In genomic region chr15:27596463-27597140, GRCm38 (mm10) we compare ENCODE assay signal across 8 mouse cellular contexts. TPM values are rescaled to one million over a fixed set of nuclear protein-coding genes. Genes with fewer than 3 reads are reported as not detected.
A peak's percentile ranks its signal among the peaks of the same experiment; 100 is the strongest.
DNase-seq lines count a peak whose midpoint lies in the region; ATAC-seq and TF ChIP-seq lines count a peak whose summit lies in the region.

No protein-coding gene starts in this region.

- ATAC-seq in limb, embryonic 14.5 days (ENCODE audit: low FRiP score, low read depth) = no peak
- no peak for ATAC-seq in midbrain, embryonic 16.5 days

- no peaks in the 10 kb centered on the region for H3K9me3 ChIP-seq in limb, embryonic 14.5 days (ENCODE audit: control insufficient read depth, low read length)
- H3K9me3 ChIP-seq in midbrain, embryonic 16.5 days (replicated peaks; ENCODE audit: control insufficient read depth, low read length, poor library complexity, severe bottlenecking) = no peaks in the 10 kb centered on the region

- no peak overlapping the region for H3K4me2 ChIP-seq in limb, embryonic 14.5 days (replicated peaks; ENCODE audit: low read depth, low read length, severe bottlenecking)
- H3K4me2 ChIP-seq in midbrain, embryonic 16.5 days (ENCODE audit: low read length) = no peak overlapping the region

- H3K4me1 ChIP-seq in limb, embryonic 14.5 days (ENCODE audit: control insufficient read depth, insufficient read depth, low read length) = peaks cover 10% of the 10 kb centered on the region
- no peaks in the 10 kb centered on the region for H3K4me1 ChIP-seq in midbrain, embryonic 16.5 days (ENCODE audit: control insufficient read depth, insufficient read depth, low read length)

- 0 out of 2 replicates have a peak overlapping the region, but pooled peaks have one; percentile 13 for H3K27ac ChIP-seq in limb, embryonic 14.5 days (replicated peaks; ENCODE audit: low read depth, low read length)
- no peak overlapping the region for H3K27ac ChIP-seq in midbrain, embryonic 16.5 days (ENCODE audit: low read length)

- H3K4me3 ChIP-seq in limb, embryonic 14.5 days (replicated peaks; ENCODE audit: low read length) = no peak overlapping the region
- H3K4me3 ChIP-seq in midbrain, embryonic 16.5 days (ENCODE audit: low read depth, low read length) = no peak overlapping the region

- intact Hi-C loops in gastrocnemius, postnatal 36 days (cut with DNase I) = no loop called here
- intact Hi-C loops in gastrocnemius, postnatal 14 days (cut with DNase I; ENCODE audit: low total_unique reads) = no loop called here

- TF ChIP-seq POLR2A in limb, embryonic 14.5 days (IDR thresholded peaks at IDR 0.05; ENCODE audit: borderline replicate concordance, extremely low read depth, insufficient read depth, insufficient read length) = no peak

- no peaks in the 10 kb centered on the region for H3K27me3 ChIP-seq in limb, embryonic 14.5 days (ENCODE audit: control insufficient read depth, insufficient read depth, low read length)
- no peaks in the 10 kb centered on the region for H3K27me3 ChIP-seq in midbrain, embryonic 16.5 days (ENCODE audit: control insufficient read depth, insufficient read depth, low read depth, low read length)

- no peak overlapping the region for H3K9ac ChIP-seq in limb, embryonic 14.5 days (ENCODE audit: low read depth, low read length, severe bottlenecking)
- no peak overlapping the region for H3K9ac ChIP-seq in midbrain, embryonic 16.5 days (ENCODE audit: low read depth, low read length)

- H3K36me3 ChIP-seq in limb, embryonic 14.5 days (ENCODE audit: control insufficient read depth, insufficient read depth, low read length) = peaks cover 32% of the 10 kb centered on the region
- no peaks in the 10 kb centered on the region; the same call in 1 of the 2 replicates for H3K36me3 ChIP-seq in midbrain, embryonic 16.5 days (ENCODE audit: control insufficient read depth, insufficient read depth, low read length)

- DNase-seq in gastrocnemius, adult 18-20 months (ENCODE audit: low spot score) = peak; percentile 42
- DNase-seq in gastrocnemius, postnatal 36 days = no peak
- DNase-seq in spleen, adult 12 weeks (ENCODE audit: low spot score) = peak; percentile 47
- no peak for DNase-seq in spleen, postnatal 14 days (ENCODE audit: low spot score in 2 of 2)
- no peak for DNase-seq in limb, embryonic 14.5 days (ENCODE audit: low spot score)
- peak; percentile 55 for DNase-seq in thymus, postnatal 14 days
- no peak for DNase-seq in gastrocnemius, postnatal 14 days

- WGBS in limb, embryonic 14.5 days = 63% methylated on average over 3 of the region's 3 CpGs
- WGBS in midbrain, embryonic 16.5 days = 81% methylated on average over 3 of the region's 3 CpGs

RNA-seq across cellular contexts. Expression of gene Otulin, which starts 33.9 kb away (rescaled TPM):
- total RNA-seq in gastrocnemius, adult 18-20 months (2021) = 10 to 100 TPM; 17.8 to 28.3 TPM
- 10 to 100 TPM; 17.7 to 20.7 TPM for total RNA-seq in gastrocnemius, postnatal 36 days (2021)
- polyA plus RNA-seq in limb, embryonic 14.5 days (2012; rRNA removed) = 21.4 and 25.7 TPM in 2 replicates
- polyA plus RNA-seq in limb, embryonic 14.5 days (2014; fragmentation: Nextera tagmentation; extraction: Ambion mirVana) = 42.7 and 43.0 TPM in 2 replicates
- 20.7 and 21.6 TPM in 2 replicates for polyA plus RNA-seq in midbrain, embryonic 16.5 days (2015; fragmentation: Nextera tagmentation; extraction: Ambion mirVana)
- 10 to 100 TPM; 14.9 to 17.4 TPM for total RNA-seq in gastrocnemius, postnatal 14 days (2021)

Comparison
In these comparisons a context has a peak if more than half of its experiments do, and no peak if none do; other contexts are left out.
1. DNase-seq: peak in gastrocnemius, adult 18-20 months (single experiment), spleen, adult 12 weeks (single experiment) and thymus, postnatal 14 days (single experiment); none in gastrocnemius, postnatal 36 days (0 of 2), spleen, postnatal 14 days (0 of 2), limb, embryonic 14.5 days (single experiment) and gastrocnemius, postnatal 14 days (single experiment).